Mouse (Mus musculus) large intestine, adult 2 months (tissue): Measurements from ENCODE around the gene Gm20388. TPM values are rescaled to one million over a fixed set of nuclear protein-coding genes. Genes with fewer than 3 reads are reported as not detected.
"Not testable (repeated sequence)": the region's sequence is repeated elsewhere in the genome, so short reads cannot be mapped to it uniquely, and the experiment has no call there.

ENCODE experiments used
- DNase-seq: peaks from one replicate; pipeline ENCODE4 v3.0.0-alpha.2; 2012; ENCODE audit warnings: low read depth, low spot score
- WGBS: fragments of 180-500 bp; shearing (Covaris S2); methylation state at CpG from one replicate; pipeline ENCODE4 v1.1.7; 2018; 5-methylcytosine and 5-hydroxymethylcytosine counted together
- polyA plus RNA-seq: library from polyadenylated mRNA; depleted of rRNA; stranded (reverse); fragments of >200 nt; gene quantifications from 2 replicates; pipeline ENCODE4 v1.2.3, GENCODE M21; 2012

Gm20388 gene
- polyA plus RNA-seq, 1 experiment = 31.5 TPM

- 93% methylated on average over 8 of the region's 8 CpGs for WGBS
- no peak for DNase-seq
Observed at GRCm38 (mm10) chr8:122307836-122308235, 2397.2 kb downstream of the Gm20388 start.

GRCm38 (mm10) chr8:122309272-122309671, 2398.6 kb downstream of the Gm20388 start:
- no peak for DNase-seq
- WGBS = 90% methylated on average over 12 of the region's 12 CpGs

- 69% methylated on average over 2 of the region's 2 CpGs for WGBS
Observed at GRCm38 (mm10) chr8:122311115-122311514, 2400.5 kb downstream of the Gm20388 start.

GRCm38 (mm10) chr8:122312553-122312952, 2401.9 kb downstream of the Gm20388 start:
- no peak for DNase-seq
- 86% methylated on average over 2 of the region's 2 CpGs for WGBS

More at GRCm38 (mm10) chr8:122311115-122311514, 2400.5 kb downstream of the Gm20388 start:
- no peak for DNase-seq

- no peak for DNase-seq
- 85% methylated on average over 12 of the region's 12 CpGs for WGBS
Observed at GRCm38 (mm10) chr8:122313310-122313709, 2402.7 kb downstream of the Gm20388 start.

- no peak for DNase-seq
Observed at GRCm38 (mm10) chr8:122314899-122315496, 2404.4 kb downstream of the Gm20388 start.

GRCm38 (mm10) chr8:122316402-122316801, 2405.8 kb downstream of the Gm20388 start:
- no peak for DNase-seq
- 74% methylated on average over 2 of the region's 2 CpGs for WGBS

More at GRCm38 (mm10) chr8:122314899-122315496, 2404.4 kb downstream of the Gm20388 start:
- 32% methylated on average over 13 of the region's 13 CpGs for WGBS

- 63% methylated on average over 8 of the region's 8 CpGs for WGBS
- DNase-seq = no peak
Observed at GRCm38 (mm10) chr8:122317918-122318475, 2407.4 kb downstream of the Gm20388 start.

- DNase-seq = no peak
- WGBS = 40% methylated on average over 11 of the region's 11 CpGs
Observed at GRCm38 (mm10) chr8:122319045-122319707, 2408.5 kb downstream of the Gm20388 start.

- no peak for DNase-seq
- WGBS = 52% methylated on average over 7 of the region's 7 CpGs
Observed at GRCm38 (mm10) chr8:122319708-122320075, 2409.1 kb downstream of the Gm20388 start.

- 66% methylated on average over 3 of the region's 3 CpGs for WGBS
- no peak for DNase-seq
Observed at GRCm38 (mm10) chr8:122320541-122320940, 2409.9 kb downstream of the Gm20388 start.

GRCm38 (mm10) chr8:122321455-122321921, 2410.8 kb downstream of the Gm20388 start:
- whole genome bisulfite sequencing = 85% methylated on average over 10 of the region's 10 CpGs
- DNase-seq = no peak

GRCm38 (mm10) chr8:122322126-122322525, 2411.5 kb downstream of the Gm20388 start:
- DNase-seq = no peak
- WGBS = 92% methylated on average over 7 of the region's 7 CpGs

- no peak for DNase-seq
- WGBS = 67% methylated on average over 11 of the region's 11 CpGs
Observed at GRCm38 (mm10) chr8:122322792-122323191, 2412.2 kb downstream of the Gm20388 start.

- DNase-seq = not testable (repeated sequence)
- WGBS = 18% methylated on average over 13 of the region's 13 CpGs
Observed at GRCm38 (mm10) chr8:122323951-122324402, 2413.3 kb downstream of the Gm20388 start.

GRCm38 (mm10) chr8:122325196-122325595, 2414.6 kb downstream of the Gm20388 start:
- DNase-seq = no peak
- WGBS = 82% methylated on average over 2 of the region's 2 CpGs

GRCm38 (mm10) chr8:122326114-122326542, 2415.5 kb downstream of the Gm20388 start:
- 89% methylated on average over 14 of the region's 14 CpGs for WGBS
- DNase-seq = no peak

- 86% methylated on average over 8 of the region's 8 CpGs for WGBS
- no peak for DNase-seq
Observed at GRCm38 (mm10) chr8:122329072-122329471, 2418.4 kb downstream of the Gm20388 start.

- DNase-seq = no peak
- 91% methylated on average over 22 of the region's 22 CpGs for WGBS
Observed at GRCm38 (mm10) chr8:122329553-122330239, 2419.1 kb downstream of the Gm20388 start.
